Mouse (Mus musculus) kidney, postnatal 25 days (tissue): ENCODE results near the gene Kcnh4.

ENCODE experiments used
- DNase-seq, 2 experiments: peaks; one replicate each; pipeline ENCODE4 v3.0.0; 2021; ENCODE audit warnings: mixed read lengths in 2 of 2

Kcnh4 gene

GRCm38 (mm10) chr11:100709201-100709810 lies 50.4 kb downstream of the Kcnh4 start:
- DNase-seq: peak in 1 of 2 experiments; percentile 26

- DNase-seq: peak in 1 of 2 experiments; percentile 46
These were observed 54.5 kb downstream of the Kcnh4 start for GRCm38 (mm10) chr11:100705095-100705747.

GRCm38 (mm10) chr11:100703851-100704531 lies 55.8 kb downstream of the Kcnh4 start, which contains the start of gene Dhx58:
Gene Dhx58 (minus strand): TSS chr11:100704271.
- DNase-seq: peak; percentile 39 to 40

GRCm38 (mm10) chr11:100703366-100703765 lies 56.4 kb downstream of the Kcnh4 start:
- DNase-seq: peak; percentile 62 to 83

- DNase-seq: peak in 1 of 2 experiments; percentile 41
These were observed 56.8 kb downstream of the Kcnh4 start for GRCm38 (mm10) chr11:100702906-100703305.

- peak; percentile 63 to 68 for DNase-seq
These were observed 57.5 kb downstream of the Kcnh4 start for GRCm38 (mm10) chr11:100702081-100702851.

- peak; percentile 59 to 68 for DNase-seq
These were observed 58.4 kb downstream of the Kcnh4 start for GRCm38 (mm10) chr11:100701301-100701700.

GRCm38 (mm10) chr11:100700710-100701109 lies 59.0 kb downstream of the Kcnh4 start:
- DNase-seq: no peak

- no peak for DNase-seq
These were observed 61.8 kb downstream of the Kcnh4 start for GRCm38 (mm10) chr11:100697921-100698320.

GRCm38 (mm10) chr11:100694926-100695325 lies 64.8 kb downstream of the Kcnh4 start:
- DNase-seq: peak; percentile 71 to 83

- DNase-seq: no peak
These were observed 66.6 kb downstream of the Kcnh4 start for GRCm38 (mm10) chr11:100693154-100693553.

- peak; percentile 24 to 48 for DNase-seq
These were observed 67.6 kb downstream of the Kcnh4 start, which contains the start of gene Zfp385c for GRCm38 (mm10) chr11:100692164-100692616. Gene Zfp385c (minus strand): TSS chr11:100692455.

GRCm38 (mm10) chr11:100690389-100690788 lies 69.4 kb downstream of the Kcnh4 start:
- DNase-seq: no peak
